Mouse (Mus musculus): Measurements from ENCODE around the gene Gm10229. TPM values are rescaled to one million over a fixed set of nuclear protein-coding genes. Genes with fewer than 3 reads are reported as not detected.
"Not testable (repeated sequence)": the region's sequence is repeated elsewhere in the genome, so short reads cannot be mapped to it uniquely, and the experiment has no call there.

Gene Gm10229
- not detected in 2 replicates for polyA plus RNA-seq (2014; fragmentation: Nextera tagmentation; extraction: Ambion mirVana)

- not testable (repeated sequence) for H3K4me3 ChIP-seq (replicated peaks; ENCODE audit: low read length); H3K36me3 ChIP-seq (replicated peaks; ENCODE audit: control insufficient read depth, insufficient read depth); H3K27me3 ChIP-seq (ENCODE audit: control insufficient read depth, insufficient read depth, low read length); H3K27ac ChIP-seq; H3K4me2 ChIP-seq (replicated peaks); DNase-seq (ENCODE audit: low spot score); ATAC-seq (ENCODE audit: low FRiP score); H3K9me3 ChIP-seq (ENCODE audit: control insufficient read depth, low read length); H3K4me1 ChIP-seq (replicated peaks; ENCODE audit: control insufficient read depth, insufficient read depth, low read length); H3K9ac ChIP-seq
- 98% methylated on average over 1 of the region's 3 CpGs for WGBS
Measured at GRCm38 (mm10) chr16:89014984-89015383, at the start of gene Gm10229. Gene Gm10229, plus strand, starts transcription at chr16:89015284.

GRCm38 (mm10) chr16:89010659-89011058, 4.4 kb upstream of the Gm10229 start, which contains the start of gene Krtap22-2:
Gene Krtap22-2, minus strand, starts transcription at chr16:89010759.
- no peak for DNase-seq (ENCODE audit: low spot score)
- Histone ChIP-seq H3K9ac (no peak within 1 kb of the TSS), H3K4me1 (replicated peaks; ENCODE audit: control insufficient read depth, insufficient read depth, low read length) (no peaks in the 10 kb centered on the region), H3K4me3 (replicated peaks; ENCODE audit: low read length) (no peak within 1 kb of the TSS), H3K27ac (no peak within 1 kb of the TSS), H3K9me3 (ENCODE audit: control insufficient read depth, low read length) (no peaks in the 10 kb centered on the region), H3K27me3 (ENCODE audit: control insufficient read depth, insufficient read depth, low read length) (no peaks in the 10 kb centered on the region), H3K4me2 (replicated peaks) (no peak within 1 kb of the TSS), H3K36me3 (replicated peaks; ENCODE audit: control insufficient read depth, insufficient read depth) (no peaks in the 10 kb centered on the region)
- ATAC-seq (ENCODE audit: low FRiP score), result no peak
- 81% methylated on average over 5 of the region's 5 CpGs for WGBS

- DNase-seq (ENCODE audit: low spot score), result no peak
- Histone ChIP-seq H3K27ac (no peak overlapping the region), H3K9ac (no peak overlapping the region), H3K4me1 (replicated peaks; ENCODE audit: control insufficient read depth, insufficient read depth, low read length) (no peaks in the 10 kb centered on the region), H3K9me3 (ENCODE audit: control insufficient read depth, low read length) (no peaks in the 10 kb centered on the region), H3K4me2 (replicated peaks) (no peak overlapping the region), H3K27me3 (ENCODE audit: control insufficient read depth, insufficient read depth, low read length) (no peaks in the 10 kb centered on the region), H3K4me3 (replicated peaks; ENCODE audit: low read length) (no peak overlapping the region), H3K36me3 (replicated peaks; ENCODE audit: control insufficient read depth, insufficient read depth) (no peaks in the 10 kb centered on the region)
- 99% methylated on average over 3 of the region's 3 CpGs for WGBS
- ATAC-seq (ENCODE audit: low FRiP score), result no peak
Measured at GRCm38 (mm10) chr16:89013973-89014372, 1.1 kb upstream of the Gm10229 start.

GRCm38 (mm10) chr16:89031399-89031798, 16.3 kb downstream of the Gm10229 start, which contains the start of gene Krtap6-1:
Gene Krtap6-1, plus strand, starts transcription at chr16:89031699.
- H3K27ac ChIP-seq; ATAC-seq (ENCODE audit: low FRiP score); H3K9ac ChIP-seq; DNase-seq (ENCODE audit: low spot score); H3K27me3 ChIP-seq (ENCODE audit: control insufficient read depth, insufficient read depth, low read length); H3K36me3 ChIP-seq (replicated peaks; ENCODE audit: control insufficient read depth, insufficient read depth); H3K9me3 ChIP-seq (ENCODE audit: control insufficient read depth, low read length); H3K4me2 ChIP-seq (replicated peaks); H3K4me1 ChIP-seq (replicated peaks; ENCODE audit: control insufficient read depth, insufficient read depth, low read length); H3K4me3 ChIP-seq (replicated peaks; ENCODE audit: low read length): not testable (repeated sequence)
- 94% methylated on average over 3 of the region's 3 CpGs for WGBS

- not testable (repeated sequence) for H3K9me3 ChIP-seq (ENCODE audit: control insufficient read depth, low read length); H3K9ac ChIP-seq; H3K27me3 ChIP-seq (ENCODE audit: control insufficient read depth, insufficient read depth, low read length); DNase-seq (ENCODE audit: low spot score); H3K27ac ChIP-seq; H3K36me3 ChIP-seq (replicated peaks; ENCODE audit: control insufficient read depth, insufficient read depth); H3K4me3 ChIP-seq (replicated peaks; ENCODE audit: low read length); H3K4me2 ChIP-seq (replicated peaks); H3K4me1 ChIP-seq (replicated peaks; ENCODE audit: control insufficient read depth, insufficient read depth, low read length); ATAC-seq (ENCODE audit: low FRiP score)
- WGBS, result 91% methylated on average over 2 of the region's 4 CpGs
Measured at GRCm38 (mm10) chr16:89041372-89041771, 26.3 kb downstream of the Gm10229 start, which contains the start of gene Gm10228. Gene Gm10228, minus strand, starts transcription at chr16:89041472.

GRCm38 (mm10) chr16:89047783-89048182, 32.7 kb downstream of the Gm10229 start, which contains the start of gene Krtap6-5:
Gene Krtap6-5, minus strand, starts transcription at chr16:89047883.
- no peaks in the 10 kb centered on the region for H3K27me3 ChIP-seq (ENCODE audit: control insufficient read depth, insufficient read depth, low read length)
- no peak within 1 kb of the TSS for H3K27ac ChIP-seq
- H3K9ac ChIP-seq, result no peak within 1 kb of the TSS
- no peaks in the 10 kb centered on the region for H3K9me3 ChIP-seq (ENCODE audit: control insufficient read depth, low read length)
- H3K4me2 ChIP-seq (replicated peaks), result no peak within 1 kb of the TSS
- no peak within 1 kb of the TSS for H3K4me3 ChIP-seq (replicated peaks; ENCODE audit: low read length)
- no peaks in the 10 kb centered on the region for H3K4me1 ChIP-seq (replicated peaks; ENCODE audit: control insufficient read depth, insufficient read depth, low read length)
- 91% methylated on average over 3 of the region's 3 CpGs for WGBS
- no peak for ATAC-seq (ENCODE audit: low FRiP score)
- no peak for DNase-seq (ENCODE audit: low spot score)
- no peaks in the 10 kb centered on the region for H3K36me3 ChIP-seq (replicated peaks; ENCODE audit: control insufficient read depth, insufficient read depth)

GRCm38 (mm10) chr16:89063902-89064301, 48.8 kb downstream of the Gm10229 start, which contains the start of gene 1110025L11Rik:
Gene 1110025L11Rik, minus strand, starts transcription at chr16:89064002.
- not testable (repeated sequence) for H3K4me2 ChIP-seq (replicated peaks); H3K9ac ChIP-seq; H3K36me3 ChIP-seq (replicated peaks; ENCODE audit: control insufficient read depth, insufficient read depth); H3K4me3 ChIP-seq (replicated peaks; ENCODE audit: low read length); H3K27ac ChIP-seq; DNase-seq (ENCODE audit: low spot score); ATAC-seq (ENCODE audit: low FRiP score); H3K4me1 ChIP-seq (replicated peaks; ENCODE audit: control insufficient read depth, insufficient read depth, low read length); H3K27me3 ChIP-seq (ENCODE audit: control insufficient read depth, insufficient read depth, low read length); H3K9me3 ChIP-seq (ENCODE audit: control insufficient read depth, low read length)
- WGBS, result no CpG with 5 or more reads among the region's 2 CpGs

Other genes with a start within 250 kb of the Gm10229 start
- not detected in 2 replicates for gene 2310057N15Rik, start 241.1 kb upstream of the Gm10229 start, polyA plus RNA-seq (2014; fragmentation: Nextera tagmentation; extraction: Ambion mirVana)
- gene Gm5965, start 237.4 kb upstream of the Gm10229 start, polyA plus RNA-seq (2014; fragmentation: Nextera tagmentation; extraction: Ambion mirVana), result not detected in 2 replicates
- gene Gm20741, start 203.1 kb upstream of the Gm10229 start, polyA plus RNA-seq (2014; fragmentation: Nextera tagmentation; extraction: Ambion mirVana), result not detected in 2 replicates
- not detected in 2 replicates for gene Krtap15, start 195.1 kb upstream of the Gm10229 start, polyA plus RNA-seq (2014; fragmentation: Nextera tagmentation; extraction: Ambion mirVana)
- not detected in 2 replicates for gene Krtap14, start 189.1 kb upstream of the Gm10229 start, polyA plus RNA-seq (2014; fragmentation: Nextera tagmentation; extraction: Ambion mirVana)
- not detected in 2 replicates for gene Krtap19-1, start 145.9 kb upstream of the Gm10229 start, polyA plus RNA-seq (2014; fragmentation: Nextera tagmentation; extraction: Ambion mirVana)
- gene Krtap19-2, start 141.0 kb upstream of the Gm10229 start, polyA plus RNA-seq (2014; fragmentation: Nextera tagmentation; extraction: Ambion mirVana), result not detected in 2 replicates
- not detected in 2 replicates for gene Krtap19-3, start 137.2 kb upstream of the Gm10229 start, polyA plus RNA-seq (2014; fragmentation: Nextera tagmentation; extraction: Ambion mirVana)
- gene Krtap19-4, start 130.2 kb upstream of the Gm10229 start, polyA plus RNA-seq (2014; fragmentation: Nextera tagmentation; extraction: Ambion mirVana), result not detected in 2 replicates
- gene Krtap19-5, start 118.8 kb upstream of the Gm10229 start, polyA plus RNA-seq (2014; fragmentation: Nextera tagmentation; extraction: Ambion mirVana), result not detected in 2 replicates
- not detected in 2 replicates for gene Krtap19-9b, start 83.0 kb upstream of the Gm10229 start, polyA plus RNA-seq (2014; fragmentation: Nextera tagmentation; extraction: Ambion mirVana)
- not detected in 2 replicates for gene Krtap16-3, start 52.4 kb upstream of the Gm10229 start, polyA plus RNA-seq (2014; fragmentation: Nextera tagmentation; extraction: Ambion mirVana)
- not detected in 2 replicates for gene Krtap22-2, start 4.5 kb upstream of the Gm10229 start, polyA plus RNA-seq (2014; fragmentation: Nextera tagmentation; extraction: Ambion mirVana)
- not detected in 2 replicates for gene Krtap6-1, start 16.4 kb downstream of the Gm10229 start, polyA plus RNA-seq (2014; fragmentation: Nextera tagmentation; extraction: Ambion mirVana)
- gene Gm10228, start 26.2 kb downstream of the Gm10229 start, polyA plus RNA-seq (2014; fragmentation: Nextera tagmentation; extraction: Ambion mirVana), result not detected in 2 replicates
- gene Krtap6-5, start 32.6 kb downstream of the Gm10229 start, polyA plus RNA-seq (2014; fragmentation: Nextera tagmentation; extraction: Ambion mirVana), result not detected in 2 replicates
- not detected in 2 replicates for gene 1110025L11Rik, start 48.7 kb downstream of the Gm10229 start, polyA plus RNA-seq (2014; fragmentation: Nextera tagmentation; extraction: Ambion mirVana)
- gene Krtap6-3, start 68.7 kb downstream of the Gm10229 start, polyA plus RNA-seq (2014; fragmentation: Nextera tagmentation; extraction: Ambion mirVana), result not detected in 2 replicates
- gene Gm6358, start 125.6 kb downstream of the Gm10229 start, polyA plus RNA-seq (2014; fragmentation: Nextera tagmentation; extraction: Ambion mirVana), result not detected in 2 replicates
- gene Gm10061, start 135.8 kb downstream of the Gm10229 start, polyA plus RNA-seq (2014; fragmentation: Nextera tagmentation; extraction: Ambion mirVana), result not detected in 2 replicates
- gene Gm9789, start 142.7 kb downstream of the Gm10229 start, polyA plus RNA-seq (2014; fragmentation: Nextera tagmentation; extraction: Ambion mirVana), result not detected in 2 replicates
- gene Gm7735, start 154.2 kb downstream of the Gm10229 start, polyA plus RNA-seq (2014; fragmentation: Nextera tagmentation; extraction: Ambion mirVana), result not detected in 2 replicates
- not detected in 2 replicates for gene 1110057P08Rik, start 159.5 kb downstream of the Gm10229 start, polyA plus RNA-seq (2014; fragmentation: Nextera tagmentation; extraction: Ambion mirVana)
- not detected in 2 replicates for gene Krtap20-2, start 190.6 kb downstream of the Gm10229 start, polyA plus RNA-seq (2014; fragmentation: Nextera tagmentation; extraction: Ambion mirVana)

All from hindbrain, embryonic 14.5 days (tissue).